Mouse (Mus musculus) midbrain, embryonic 15.5 days (tissue): ENCODE measurements around the gene Psrc1. TPM values are rescaled to one million over a fixed set of nuclear protein-coding genes. Genes with fewer than 3 reads are reported as not detected.

Source experiments
- ATAC-seq: fragments of 200-750 bp; cut with Nextera tagmentation; replicated peaks from 2 replicates; pipeline ENCODE4 v1.8.0; 2017; ENCODE audit warnings: moderate TSS enrichment
- H3K27ac ChIP-seq: fragments of 300-500 bp; sonication (generic); 2 replicates; pipeline ENCODE4 v1.5.1; 2015; ENCODE audit warnings: mild to moderate bottlenecking, inconsistent platforms
- H3K27me3 ChIP-seq: fragments of 300-500 bp; sonication (generic); replicated peaks from 2 replicates; pipeline ENCODE4 v1.6.1; 2015; ENCODE audit warnings: inconsistent platforms
- H3K36me3 ChIP-seq: fragments of 300-500 bp; sonication (generic); replicated peaks from 2 replicates; pipeline ENCODE4 v1.6.1; 2015; ENCODE audit warnings: inconsistent platforms
- H3K4me1 ChIP-seq: fragments of 300-500 bp; sonication (generic); 2 replicates; pipeline ENCODE4 v1.6.1; 2015; ENCODE audit warnings: inconsistent platforms
- H3K4me2 ChIP-seq: fragments of 300-500 bp; sonication (generic); 2 replicates; pipeline ENCODE4 v1.6.1; 2015; ENCODE audit warnings: inconsistent platforms, mild to moderate bottlenecking, moderate library complexity
- H3K4me3 ChIP-seq: fragments of 300-500 bp; sonication (generic); 2 replicates; pipeline ENCODE4 v1.5.1; 2015; ENCODE audit warnings: mild to moderate bottlenecking, inconsistent platforms
- H3K9ac ChIP-seq: fragments of 300-500 bp; sonication (generic); 2 replicates; pipeline ENCODE4 v1.6.1; 2015; ENCODE audit warnings: mild to moderate bottlenecking, inconsistent platforms
- H3K9me3 ChIP-seq: fragments of 300-500 bp; sonication (generic); 2 replicates; pipeline ENCODE4 v1.6.1; 2016; ENCODE audit warnings: inconsistent platforms
- WGBS: fragments of 180-500 bp; shearing (Covaris S2); methylation state at CpG from one replicate; pipeline ENCODE4 v1.1.7; 2015; ENCODE audit warnings: mixed read lengths; 5-methylcytosine and 5-hydroxymethylcytosine counted together
- polyA plus RNA-seq: library from polyadenylated mRNA; unstranded; fragments of >200 nt; fragmentation: Nextera tagmentation; extraction: Ambion mirVana; gene quantifications from 2 replicates; pipeline ENCODE4 v1.2.1, GENCODE M21; 2015

The Psrc1 gene
- 7.7 and 8.8 TPM in 2 replicates for polyA plus RNA-seq

DNA sequence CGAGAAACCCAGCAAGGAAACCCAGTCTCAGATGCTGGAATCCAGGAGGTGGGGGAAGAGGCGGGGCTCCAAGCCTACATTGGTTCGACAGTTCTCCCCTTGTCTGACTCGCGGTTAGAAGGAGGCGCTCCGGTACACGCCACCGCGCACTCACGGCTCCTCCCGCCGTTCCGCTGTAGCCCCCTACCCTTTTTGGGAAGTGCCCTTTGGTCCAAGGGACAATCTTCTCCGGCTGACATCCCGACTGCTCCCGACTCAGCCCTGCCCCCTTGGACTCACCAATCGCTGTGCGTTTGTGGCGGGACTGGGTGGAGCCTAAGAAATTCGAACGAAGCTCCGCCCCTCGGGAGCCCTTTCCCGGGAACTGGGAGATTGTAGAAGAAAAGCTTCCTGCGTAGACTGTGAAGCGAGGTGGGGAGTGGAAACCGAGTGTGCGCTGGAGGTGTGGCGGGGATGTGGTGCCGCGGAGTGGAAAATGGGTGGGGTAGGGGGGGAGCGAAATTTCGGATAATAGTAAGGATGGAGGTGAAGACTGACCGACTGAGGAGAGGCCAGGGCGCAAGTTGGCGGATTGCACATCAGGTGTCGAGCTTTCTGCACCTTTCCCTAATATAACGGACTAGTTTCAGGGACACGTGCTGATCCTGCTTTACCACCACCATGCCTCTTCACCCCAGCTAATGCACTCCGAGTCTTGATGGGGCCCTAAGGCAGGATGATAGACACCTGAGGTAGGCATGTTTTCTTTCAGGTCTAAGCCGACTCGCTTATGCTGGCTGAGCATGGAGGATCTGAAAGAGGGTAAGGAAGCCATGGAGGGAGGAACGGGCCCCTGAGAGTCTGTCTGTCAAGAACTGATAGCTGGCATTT lies at the start of gene Psrc1:
Gene Psrc1 (plus strand): TSS at position 355 of the 870 bp plus-strand sequence.
- peak within 1 kb of the TSS; percentile 63 for H3K4me2 ChIP-seq
- H3K9me3 ChIP-seq = no peaks in the 10 kb centered on the region
- H3K27me3 ChIP-seq = no peaks in the 10 kb centered on the region
- H3K36me3 ChIP-seq = no peaks in the 10 kb centered on the region
- peaks cover 19% of the 10 kb centered on the region for H3K4me1 ChIP-seq
- H3K4me3 ChIP-seq = peak within 1 kb of the TSS; percentile 83
- 1% methylated on average over 44 of the region's 44 CpGs for WGBS
- peak within 1 kb of the TSS; percentile 50 for H3K9ac ChIP-seq
- peak within 1 kb of the TSS; percentile 65; the same call in 1 of the 2 replicates for H3K27ac ChIP-seq
- peak; percentile 93 for ATAC-seq

DNA sequence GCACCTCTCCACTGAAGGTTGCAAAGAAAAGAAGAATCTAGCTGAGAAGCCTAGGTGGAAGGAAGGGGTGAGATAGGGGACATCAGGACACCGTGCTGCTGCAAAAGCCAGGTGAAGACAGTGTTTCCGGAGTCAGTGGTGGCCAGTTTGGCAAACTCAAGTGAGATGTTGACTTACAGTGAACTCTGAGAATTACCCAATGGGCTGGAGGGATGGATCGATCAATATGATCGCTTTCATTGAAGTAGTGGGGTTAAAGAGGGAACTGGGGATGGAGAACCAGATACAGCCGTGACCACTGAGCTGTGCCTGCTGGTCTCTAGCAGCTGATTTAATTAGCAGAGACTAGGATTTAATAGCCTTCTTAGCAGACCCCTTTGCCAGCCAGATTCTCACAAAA lies 46.8 kb upstream of the Psrc1 start:
- no peak overlapping the region for H3K4me2 ChIP-seq
- no peaks in the 10 kb centered on the region for H3K27me3 ChIP-seq
- H3K9ac ChIP-seq = no peak overlapping the region
- ATAC-seq = no peak
- H3K4me1 ChIP-seq = no peaks in the 10 kb centered on the region
- H3K9me3 ChIP-seq = no peaks in the 10 kb centered on the region
- peaks cover 60% of the 10 kb centered on the region for H3K36me3 ChIP-seq
- 94% methylated on average over 5 of the region's 5 CpGs for WGBS
- H3K4me3 ChIP-seq = no peak overlapping the region
- no peak overlapping the region for H3K27ac ChIP-seq

DNA sequence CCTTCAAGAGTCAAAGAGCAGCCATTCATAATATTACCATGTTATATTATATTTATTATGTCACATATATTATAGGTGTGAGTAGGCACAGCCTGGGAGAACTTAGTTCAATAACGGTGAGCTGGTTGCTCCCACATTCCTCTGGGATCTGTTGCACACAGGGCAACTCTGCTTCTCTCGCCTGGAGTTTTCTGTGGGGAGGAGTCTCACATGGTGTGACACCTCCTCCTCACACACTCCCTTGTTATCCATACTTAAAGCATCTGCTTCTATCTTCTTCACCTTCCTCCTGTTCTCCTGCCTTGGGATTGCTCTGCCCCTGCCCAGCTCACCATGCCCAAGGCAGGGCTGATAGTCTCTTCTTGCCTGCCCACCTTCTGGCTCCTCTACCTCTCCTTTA lies 42.6 kb upstream of the Psrc1 start:
- H3K36me3 ChIP-seq = peaks cover 63% of the 10 kb centered on the region
- no peaks in the 10 kb centered on the region for H3K9me3 ChIP-seq
- no peaks in the 10 kb centered on the region for H3K27me3 ChIP-seq
- ATAC-seq = no peak
- H3K9ac ChIP-seq = no peak overlapping the region
- no peak overlapping the region for H3K4me3 ChIP-seq
- no peaks in the 10 kb centered on the region for H3K4me1 ChIP-seq
- no peak overlapping the region for H3K27ac ChIP-seq
- WGBS = 82% methylated on average over 2 of the region's 2 CpGs
- H3K4me2 ChIP-seq = no peak overlapping the region

DNA sequence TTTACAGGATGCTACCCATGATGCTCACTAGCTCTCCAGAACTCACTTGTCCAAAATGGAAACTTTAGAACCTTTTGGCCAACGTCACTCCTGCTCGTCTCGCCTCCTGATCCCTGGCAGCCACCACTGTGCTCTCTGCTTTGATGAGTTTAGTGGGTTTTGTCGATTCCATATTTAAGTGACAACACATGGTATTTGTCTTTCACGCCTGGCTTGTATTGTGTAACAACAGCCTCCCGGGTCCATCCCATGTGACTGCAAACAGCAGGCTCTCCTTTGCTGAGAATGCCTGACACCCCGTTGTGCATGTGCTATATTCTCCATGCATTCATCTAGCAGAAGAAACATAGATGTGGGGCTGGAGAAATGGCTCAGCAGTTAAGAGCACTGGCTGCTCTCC lies 41.5 kb upstream of the Psrc1 start:
- 79% methylated on average over 7 of the region's 7 CpGs for WGBS
- Histone ChIP-seq H3K9me3 (no peaks in the 10 kb centered on the region), H3K4me2 (no peak overlapping the region), H3K27me3 (no peaks in the 10 kb centered on the region), H3K9ac (no peak overlapping the region), H3K36me3 (peaks cover 68% of the 10 kb centered on the region), H3K4me3 (no peak overlapping the region), H3K4me1 (no peaks in the 10 kb centered on the region), H3K27ac (no peak overlapping the region)
- no peak for ATAC-seq

DNA sequence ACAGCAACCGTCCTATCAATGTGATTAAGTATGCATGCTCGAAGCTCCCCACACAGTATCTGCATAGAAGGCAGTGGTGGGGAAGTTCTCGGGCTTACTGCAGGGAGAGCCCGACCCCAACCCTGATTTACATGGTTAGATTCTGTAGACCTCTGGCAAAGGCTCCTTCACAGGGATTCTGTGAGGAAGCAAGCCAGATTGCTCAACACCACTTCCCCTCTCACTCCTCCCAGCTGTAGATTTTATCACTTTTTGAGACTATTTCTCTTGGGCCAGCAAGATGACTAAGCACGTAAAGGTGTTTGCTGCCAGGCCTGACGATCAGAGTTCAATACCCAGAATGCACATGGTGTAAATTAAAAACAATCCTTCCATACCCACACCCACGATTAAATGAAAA lies 37.8 kb upstream of the Psrc1 start:
- Histone ChIP-seq H3K4me3 (no peak overlapping the region), H3K9ac (no peak overlapping the region), H3K4me1 (no peaks in the 10 kb centered on the region), H3K36me3 (peaks cover 70% of the 10 kb centered on the region), H3K27ac (no peak overlapping the region), H3K4me2 (no peak overlapping the region), H3K27me3 (no peaks in the 10 kb centered on the region), H3K9me3 (no peaks in the 10 kb centered on the region)
- WGBS = 88% methylated on average over 7 of the region's 7 CpGs
- no peak for ATAC-seq

DNA sequence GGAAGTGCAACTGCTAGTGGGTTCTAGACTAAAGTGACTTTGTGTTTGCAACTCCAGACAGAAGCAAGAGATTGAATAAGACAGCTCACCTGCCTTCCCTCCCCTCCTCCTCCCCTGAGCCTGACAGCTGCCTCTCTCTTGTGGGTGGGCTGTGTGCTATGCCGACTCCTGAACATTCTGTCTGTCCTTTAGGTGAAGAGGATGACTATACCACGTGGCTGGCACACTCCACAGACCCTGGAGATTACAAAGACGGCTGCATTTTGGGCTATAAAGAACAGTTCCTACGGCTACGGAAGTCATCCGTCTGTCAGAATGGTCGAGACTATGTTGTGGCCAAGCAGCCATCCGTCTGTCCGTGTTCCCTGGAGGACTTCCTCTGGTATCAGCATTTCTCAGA lies 35.3 kb upstream of the Psrc1 start:
- no peak for ATAC-seq
- no peaks in the 10 kb centered on the region for H3K9me3 ChIP-seq
- no peak overlapping the region for H3K4me3 ChIP-seq
- no peaks in the 10 kb centered on the region for H3K4me1 ChIP-seq
- H3K36me3 ChIP-seq = peaks cover 66% of the 10 kb centered on the region
- no peaks in the 10 kb centered on the region for H3K27me3 ChIP-seq
- H3K27ac ChIP-seq = no peak overlapping the region
- H3K9ac ChIP-seq = no peak overlapping the region
- H3K4me2 ChIP-seq = no peak overlapping the region
- 87% methylated on average over 9 of the region's 9 CpGs for WGBS

DNA sequence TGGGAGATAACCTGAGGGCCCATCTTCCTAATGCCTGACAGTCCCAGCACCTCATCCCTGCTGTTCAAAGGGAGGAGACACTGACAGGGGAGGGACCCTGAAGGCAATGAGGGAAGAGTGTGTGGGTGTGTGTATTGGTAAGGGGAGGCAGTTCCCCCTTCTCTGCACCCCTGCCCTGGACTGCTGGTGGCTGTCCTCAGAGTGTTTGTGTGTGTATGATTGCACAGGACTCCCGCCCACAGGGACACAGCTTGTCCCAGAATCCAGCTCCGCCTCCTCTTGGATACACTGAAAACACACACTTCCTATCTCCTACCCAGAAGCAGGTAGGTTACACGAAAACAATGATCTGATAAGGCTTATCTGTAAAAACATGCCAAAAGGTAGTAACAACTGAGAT lies 28.4 kb upstream of the Psrc1 start:
- Histone ChIP-seq H3K9me3 (no peaks in the 10 kb centered on the region), H3K36me3 (peaks cover 61% of the 10 kb centered on the region), H3K27ac (no peak overlapping the region), H3K9ac (no peak overlapping the region), H3K4me1 (no peaks in the 10 kb centered on the region), H3K4me3 (no peak overlapping the region), H3K27me3 (no peaks in the 10 kb centered on the region), H3K4me2 (no peak overlapping the region)
- WGBS = 95% methylated on average over 3 of the region's 3 CpGs
- ATAC-seq = no peak

DNA sequence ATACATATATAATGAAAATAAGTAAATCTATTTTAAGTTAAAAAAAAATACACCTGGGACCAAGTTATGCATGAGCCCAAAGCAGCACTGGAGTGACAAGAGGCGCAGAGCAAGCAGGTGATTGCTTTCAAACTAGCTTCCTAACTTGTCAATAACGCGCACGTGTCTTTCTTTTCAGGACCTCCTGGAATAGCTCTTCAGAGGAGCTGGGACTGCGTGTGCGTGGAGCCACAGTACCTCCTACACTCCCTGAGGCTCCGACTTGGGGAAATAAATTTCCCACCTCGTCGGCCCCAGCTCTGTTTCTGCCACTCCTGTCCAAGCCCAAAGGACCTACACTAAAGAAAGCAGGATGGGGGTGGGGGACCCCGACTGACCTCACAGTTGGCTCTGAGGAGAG lies 26.6 kb upstream of the Psrc1 start:
- Histone ChIP-seq H3K4me2 (no peak overlapping the region), H3K9me3 (no peaks in the 10 kb centered on the region), H3K9ac (no peak overlapping the region), H3K27ac (no peak overlapping the region), H3K36me3 (peaks cover 49% of the 10 kb centered on the region), H3K27me3 (no peaks in the 10 kb centered on the region), H3K4me3 (no peak overlapping the region), H3K4me1 (peaks cover 5% of the 10 kb centered on the region)
- 94% methylated on average over 10 of the region's 10 CpGs for WGBS
- ATAC-seq = no peak

DNA sequence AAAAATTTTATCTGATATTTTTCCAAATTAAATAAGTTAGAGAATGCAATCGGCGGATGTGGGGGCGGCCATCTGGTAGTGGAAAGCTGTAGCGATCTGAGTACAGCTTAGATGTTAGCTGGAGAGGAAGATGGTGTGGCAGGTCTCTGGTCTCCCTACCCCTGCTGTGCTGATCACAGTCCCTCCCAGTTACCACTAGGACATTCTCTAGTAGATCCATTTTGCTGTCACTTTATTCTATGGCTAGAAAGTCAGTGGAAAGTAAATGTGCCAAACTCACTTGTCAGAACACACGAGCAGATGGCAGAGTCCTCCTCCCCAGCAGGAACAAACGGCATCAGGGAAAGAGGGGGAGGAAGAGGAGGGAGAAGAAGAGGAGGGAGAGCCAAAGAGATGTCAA lies 25.2 kb upstream of the Psrc1 start:
- no peaks in the 10 kb centered on the region for H3K9me3 ChIP-seq
- no peak overlapping the region for H3K9ac ChIP-seq
- no peak overlapping the region for H3K4me3 ChIP-seq
- no peak overlapping the region for H3K4me2 ChIP-seq
- no peaks in the 10 kb centered on the region for H3K27me3 ChIP-seq
- peaks cover 7% of the 10 kb centered on the region for H3K4me1 ChIP-seq
- WGBS = 85% methylated on average over 6 of the region's 6 CpGs
- no peak for ATAC-seq
- H3K36me3 ChIP-seq = peaks cover 44% of the 10 kb centered on the region
- no peak overlapping the region for H3K27ac ChIP-seq

DNA sequence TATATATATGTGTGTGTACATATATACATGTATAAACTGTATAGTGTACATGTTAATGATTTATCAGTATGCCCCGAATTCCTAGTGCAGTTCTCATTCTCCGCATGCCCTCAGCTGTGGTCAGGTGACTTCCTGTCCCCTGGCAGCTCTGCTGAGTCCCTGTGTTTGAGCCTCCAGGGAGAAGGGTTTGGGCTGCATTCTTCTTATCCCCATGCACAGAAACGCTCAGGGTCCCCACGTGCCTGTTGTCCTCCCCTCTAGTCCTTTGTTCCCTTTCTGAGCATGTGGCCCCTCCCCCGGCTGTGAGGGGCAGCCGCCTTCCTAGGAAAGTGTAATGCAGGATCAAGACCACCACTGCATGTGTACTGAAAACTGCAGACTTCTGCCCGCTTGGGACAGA lies 22.7 kb upstream of the Psrc1 start:
- Histone ChIP-seq H3K36me3 (peaks cover 19% of the 10 kb centered on the region; the same call in 1 of the 2 replicates), H3K9me3 (no peaks in the 10 kb centered on the region), H3K9ac (no peak overlapping the region), H3K4me1 (peaks cover 10% of the 10 kb centered on the region), H3K27me3 (no peaks in the 10 kb centered on the region), H3K4me2 (no peak overlapping the region), H3K27ac (no peak overlapping the region), H3K4me3 (no peak overlapping the region)
- WGBS = 1% methylated on average over 7 of the region's 7 CpGs
- ATAC-seq = no peak; the same call in 1 of the 2 replicates

DNA sequence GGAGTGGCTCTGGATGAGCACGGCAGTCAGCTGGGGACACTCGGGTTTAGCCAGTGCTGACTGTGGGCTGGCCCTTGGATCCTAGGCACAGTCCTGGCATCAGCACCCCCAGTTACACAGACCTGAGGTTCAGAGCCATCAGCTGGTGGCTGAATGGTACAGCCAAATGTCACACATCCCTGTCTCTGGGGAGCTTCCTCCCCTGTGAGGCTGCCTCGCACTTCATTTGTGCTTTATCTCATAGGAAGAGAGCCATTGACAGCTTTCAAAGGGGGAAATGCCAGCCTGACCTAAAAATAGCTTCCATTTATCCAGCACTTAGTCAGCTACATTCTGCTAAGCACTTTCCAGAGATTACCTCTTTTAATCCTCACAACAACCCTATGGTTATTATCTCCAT lies 20.0 kb upstream of the Psrc1 start:
- Histone ChIP-seq H3K4me3 (no peak overlapping the region), H3K9ac (no peak overlapping the region), H3K27me3 (no peaks in the 10 kb centered on the region), H3K4me1 (peaks cover 10% of the 10 kb centered on the region), H3K36me3 (no peaks in the 10 kb centered on the region), H3K27ac (no peak overlapping the region), H3K9me3 (no peaks in the 10 kb centered on the region), H3K4me2 (no peak overlapping the region)
- ATAC-seq = no peak
- 71% methylated on average over 3 of the region's 3 CpGs for WGBS

DNA sequence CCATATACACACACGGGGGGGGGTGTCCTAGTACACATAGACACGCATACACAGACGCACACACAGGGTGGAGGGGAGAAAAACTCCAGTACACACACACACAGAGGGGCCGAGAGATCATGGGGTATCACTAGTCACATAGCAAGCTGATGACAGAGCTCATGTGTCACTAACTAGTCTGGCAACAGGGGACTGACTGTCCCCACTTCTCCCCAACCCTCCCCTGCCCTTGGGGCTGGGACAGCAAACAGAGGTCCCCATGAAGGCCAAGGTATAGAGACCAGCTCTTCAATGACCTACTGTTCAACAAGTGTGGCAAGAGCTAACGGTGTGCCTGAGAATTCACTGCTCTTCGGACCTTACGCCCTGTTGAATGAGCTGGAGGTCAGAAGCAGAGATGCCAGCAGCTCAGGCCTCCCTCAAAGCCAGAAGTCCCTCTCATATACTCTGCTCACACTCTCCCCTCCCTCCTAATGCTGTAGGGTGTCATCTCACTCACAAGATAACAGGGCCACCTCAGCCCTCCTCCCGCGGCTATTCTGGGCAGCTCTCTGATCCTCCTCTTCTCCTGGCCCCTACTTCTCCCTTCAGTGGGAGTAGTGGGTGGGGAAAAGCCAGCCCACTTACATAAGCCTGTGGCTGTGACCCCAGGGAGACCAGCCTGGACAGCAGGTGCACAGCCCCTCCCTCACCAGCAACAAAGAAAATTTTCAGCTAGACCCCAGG lies 19.2 kb upstream of the Psrc1 start, which contains the start of gene Mybphl:
Gene Mybphl (plus strand): TSS at position 642 of the 726 bp plus-strand sequence.
- H3K27ac ChIP-seq = no peak within 1 kb of the TSS
- WGBS = 80% methylated on average over 9 of the region's 9 CpGs

More for the DNA sequence above, 19.2 kb upstream of the Psrc1 start, which contains the start of gene Mybphl:
- ATAC-seq = peak; percentile 12; the same call in 1 of the 2 replicates
- no peak within 1 kb of the TSS for H3K4me2 ChIP-seq
- peaks cover 10% of the 10 kb centered on the region for H3K4me1 ChIP-seq
- no peak within 1 kb of the TSS for H3K9ac ChIP-seq
- no peak within 1 kb of the TSS for H3K4me3 ChIP-seq
- H3K36me3 ChIP-seq = no peaks in the 10 kb centered on the region
- H3K27me3 ChIP-seq = no peaks in the 10 kb centered on the region
- H3K9me3 ChIP-seq = no peaks in the 10 kb centered on the region
